Mouse (Mus musculus) activated CD4-positive, CD25-positive, alpha-beta regulatory T cell, adult 4 months (primary cell): ENCODE results near the gene Fndc9. TPM values are rescaled to one million over a fixed set of nuclear protein-coding genes. Genes with fewer than 3 reads are reported as not detected.

Experiments
- ATAC-seq: one replicate; pipeline ENCODE4 v1.8.0; 2017
- polyA plus RNA-seq, 2 experiments: library from polyadenylated mRNA; unstranded; fragments of 100-300 nt; shearing (Covaris generic); gene quantifications; one replicate each; pipeline ENCODE4 v1.2.1; 2017

Gene Fndc9
- polyA plus RNA-seq, 2 experiments from 2014 or later: 0.71 to 0.94 TPM

DNA sequence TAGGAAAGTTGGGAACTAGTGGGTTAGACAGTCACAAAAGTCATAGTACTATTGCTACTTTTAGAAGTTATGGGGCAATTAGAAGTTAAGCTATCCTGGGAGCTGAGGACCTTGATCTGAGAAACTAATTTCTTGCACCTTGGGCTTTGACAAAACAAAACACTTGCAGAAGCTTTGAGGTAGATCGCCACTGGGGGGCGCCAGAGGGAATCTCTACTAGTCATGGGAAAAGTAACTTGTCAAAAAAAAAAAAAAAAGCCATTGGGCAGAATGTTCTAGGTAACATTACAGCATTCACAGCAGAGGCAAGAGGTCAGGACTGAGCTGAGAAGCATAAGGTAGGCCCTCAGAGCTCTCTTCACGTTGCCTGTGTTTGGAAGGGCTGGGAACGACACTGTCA is 1.6 kb downstream of the Fndc9 start:
- ATAC-seq: peak; percentile 32

GRCm38 (mm10) chr11:46241150-46241673 is 5.9 kb downstream of the Fndc9 start:
- no peak for ATAC-seq

GRCm38 (mm10) chr11:46241985-46242384 is 6.7 kb downstream of the Fndc9 start:
- no peak for ATAC-seq

DNA sequence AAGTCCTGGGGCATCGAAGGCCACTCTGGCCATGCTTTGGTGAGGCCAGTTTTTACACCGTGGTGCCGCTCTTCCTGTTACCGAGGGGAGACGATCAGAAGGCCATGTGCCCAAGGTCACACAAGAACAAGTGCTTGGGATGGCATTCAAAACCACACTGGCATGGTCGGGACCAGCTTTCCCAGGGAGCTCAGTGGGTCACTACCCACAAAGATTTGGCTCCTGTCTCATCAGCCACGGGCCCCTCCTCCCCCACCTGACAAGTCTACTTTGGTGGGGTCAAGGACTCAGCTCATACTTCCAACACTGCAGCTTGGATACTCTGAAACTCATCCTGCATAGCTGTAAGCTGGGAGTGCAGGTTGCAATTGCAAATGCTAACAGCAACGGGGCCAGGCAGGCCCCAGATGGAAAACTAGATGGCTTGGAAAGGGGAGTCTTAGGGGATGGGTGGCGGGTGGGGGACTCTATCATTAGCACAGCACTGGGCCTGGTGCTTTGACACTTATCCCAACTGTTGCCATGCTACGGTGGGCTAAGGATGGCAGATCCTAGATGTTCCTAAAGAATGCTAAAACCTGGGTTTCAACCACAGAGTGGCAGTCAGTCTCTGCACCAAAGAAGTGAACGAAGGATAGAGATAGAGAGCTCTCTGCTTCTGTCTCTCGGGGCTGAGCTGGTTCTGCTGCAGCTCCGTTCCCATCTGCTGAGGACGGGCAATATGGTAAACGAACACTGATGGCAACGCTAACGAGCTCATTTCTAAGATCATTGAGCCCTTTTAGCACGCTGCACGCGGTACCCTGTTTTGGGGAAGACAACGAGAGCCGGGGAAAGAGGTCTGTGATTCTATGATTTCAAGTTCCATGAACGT is 9.6 kb downstream of the Fndc9 start:
- ATAC-seq: no peak

DNA sequence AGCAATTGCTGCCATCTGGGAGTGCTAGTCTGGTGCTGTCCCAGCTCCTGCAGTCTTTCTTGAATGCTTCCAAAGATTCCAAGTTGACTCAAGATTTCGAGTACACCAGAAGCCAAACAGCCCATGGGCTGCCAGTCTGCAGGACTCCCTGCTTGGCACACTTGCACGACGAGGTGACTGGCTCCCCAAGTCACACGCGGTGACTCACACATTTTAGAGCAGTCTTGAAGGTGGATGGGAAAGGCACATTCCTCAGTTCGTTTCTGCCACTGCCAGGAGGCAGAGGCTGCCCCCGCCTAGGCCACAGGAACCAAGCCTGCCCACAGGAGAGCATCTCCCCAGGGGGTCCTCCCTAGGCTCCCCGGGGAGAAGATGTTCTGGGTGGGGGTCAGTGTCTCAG is 10.6 kb downstream of the Fndc9 start:
- ATAC-seq: no peak

DNA sequence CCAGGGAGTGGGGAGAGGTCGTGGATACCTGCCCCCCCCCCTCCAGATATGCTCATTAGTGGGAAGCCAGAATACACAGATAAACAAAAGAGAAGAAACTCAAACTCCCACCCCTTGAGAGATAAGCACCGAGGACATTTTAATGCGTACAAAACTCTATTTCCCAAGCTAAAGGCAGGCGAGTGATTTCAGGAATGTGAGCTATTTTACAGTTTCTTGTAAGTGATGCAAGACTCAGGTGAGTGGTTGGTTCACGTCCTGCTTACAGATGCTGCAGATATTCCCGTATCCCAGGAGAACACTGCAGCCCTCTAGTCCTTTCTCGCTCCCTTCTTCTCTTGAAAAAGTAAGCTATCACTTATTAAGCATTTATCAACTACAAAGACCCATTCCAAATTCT is 11.1 kb downstream of the Fndc9 start:
- no peak for ATAC-seq

- no peak for ATAC-seq
Observed at GRCm38 (mm10) chr11:46248352-46248751, 13.0 kb downstream of the Fndc9 start.

GRCm38 (mm10) chr11:46251994-46252393 is 16.7 kb downstream of the Fndc9 start:
- peak; percentile 54 for ATAC-seq

DNA sequence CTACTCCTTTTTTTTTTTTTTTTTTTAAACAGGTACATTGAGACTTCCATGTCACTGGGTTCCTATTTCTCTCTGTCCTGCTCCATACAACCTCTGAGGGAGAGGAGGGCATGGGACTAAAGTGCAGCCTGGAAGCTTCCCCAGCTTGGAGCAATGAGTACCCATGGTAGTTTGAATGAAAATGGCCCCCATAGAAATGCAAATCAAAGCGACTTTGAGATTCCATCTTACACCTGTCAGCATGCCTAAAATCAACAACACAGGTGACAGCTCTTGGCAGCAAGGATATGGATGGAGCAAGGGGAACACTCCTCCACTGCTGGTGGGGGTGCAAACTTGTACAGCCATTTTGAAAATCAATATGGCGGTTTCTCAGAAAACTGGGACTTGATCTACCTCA is 20.0 kb downstream of the Fndc9 start:
- ATAC-seq: no peak

GRCm38 (mm10) chr11:46258207-46258606 is 22.9 kb downstream of the Fndc9 start:
- no peak for ATAC-seq

GRCm38 (mm10) chr11:46258749-46259148 is 23.4 kb downstream of the Fndc9 start:
- no peak for ATAC-seq

DNA sequence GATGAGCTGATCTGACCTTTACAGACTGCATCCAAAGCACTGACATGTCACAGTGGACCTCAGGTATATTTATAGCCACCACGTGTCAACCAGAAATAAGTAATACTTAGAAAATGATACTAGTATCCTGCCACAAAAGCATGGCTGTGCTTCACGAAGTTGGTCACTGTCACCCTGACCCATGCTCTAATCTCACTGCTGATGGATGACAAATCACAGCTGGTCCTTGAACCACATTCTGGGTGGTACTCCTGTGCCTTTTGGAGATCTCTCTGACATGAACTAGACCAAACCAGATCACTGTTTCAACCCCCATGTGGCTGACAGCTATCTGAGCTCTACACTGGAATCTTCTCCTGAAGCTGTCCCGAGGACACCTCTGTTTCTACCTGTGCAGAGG is 27.5 kb downstream of the Fndc9 start:
- no peak for ATAC-seq

- no peak for ATAC-seq
Observed at GRCm38 (mm10) chr11:46263291-46263690, 28.0 kb downstream of the Fndc9 start.

DNA sequence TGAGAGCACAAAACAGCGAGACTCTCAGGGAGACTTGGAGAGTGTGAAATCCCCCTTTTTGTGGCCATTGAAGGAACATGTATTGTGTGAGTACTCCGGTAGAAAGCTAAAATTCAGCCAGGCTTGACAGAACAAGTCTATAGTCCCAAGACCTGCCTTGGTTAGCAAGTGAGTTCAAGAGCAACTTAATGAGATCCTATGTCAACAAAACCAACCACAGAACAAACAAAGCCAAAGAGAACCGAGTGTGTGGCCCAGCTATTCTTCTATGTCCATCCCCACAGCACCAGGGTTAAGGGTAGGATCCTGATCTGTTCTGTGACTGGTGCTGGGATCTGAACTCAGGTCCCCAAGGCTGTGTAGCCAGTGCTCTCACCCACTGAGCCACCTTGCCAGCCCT is 29.3 kb downstream of the Fndc9 start:
- no peak for ATAC-seq

DNA sequence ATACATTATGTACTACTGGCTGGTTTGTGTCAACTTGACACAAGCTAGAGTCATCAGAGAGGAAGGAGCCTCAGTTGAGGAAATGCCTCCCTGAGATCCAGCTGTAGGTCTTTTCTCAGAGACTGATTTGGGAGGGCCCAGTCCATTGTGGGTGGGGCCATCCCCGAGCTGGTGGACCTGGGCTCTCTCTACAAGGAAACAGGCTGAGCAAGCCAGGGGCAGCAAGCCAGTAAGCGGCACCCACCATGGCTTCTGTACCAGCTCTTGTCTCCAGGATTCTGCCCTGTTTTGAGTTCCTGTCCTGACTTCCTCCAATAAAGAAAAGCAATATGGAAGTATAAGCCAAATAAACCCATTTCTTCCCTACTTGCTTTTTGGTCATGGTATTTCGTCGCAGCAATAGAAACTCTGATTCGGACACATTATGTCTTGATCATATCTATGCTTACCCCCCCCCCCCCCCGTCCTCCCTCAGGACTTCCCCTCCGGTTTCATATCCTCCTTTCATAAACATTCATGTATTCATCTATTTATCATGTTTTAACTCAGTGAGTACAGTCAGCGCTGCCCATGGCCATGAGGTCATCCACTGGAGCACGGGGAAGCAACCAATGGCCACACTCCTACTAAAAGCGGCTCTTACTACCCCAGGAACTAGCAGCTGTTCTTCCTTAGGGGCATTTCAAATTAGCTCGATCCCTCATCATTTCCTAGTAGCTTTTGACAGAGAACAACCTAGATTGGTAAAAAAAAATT is 29.9 kb downstream of the Fndc9 start:
- ATAC-seq: no peak

GRCm38 (mm10) chr11:46268991-46269390 is 33.7 kb downstream of the Fndc9 start:
- ATAC-seq: peak; percentile 72

- ATAC-seq: no peak
Observed at GRCm38 (mm10) chr11:46269391-46269790, 34.1 kb downstream of the Fndc9 start.

GRCm38 (mm10) chr11:46269893-46270292 is 34.6 kb downstream of the Fndc9 start:
- no peak for ATAC-seq

DNA sequence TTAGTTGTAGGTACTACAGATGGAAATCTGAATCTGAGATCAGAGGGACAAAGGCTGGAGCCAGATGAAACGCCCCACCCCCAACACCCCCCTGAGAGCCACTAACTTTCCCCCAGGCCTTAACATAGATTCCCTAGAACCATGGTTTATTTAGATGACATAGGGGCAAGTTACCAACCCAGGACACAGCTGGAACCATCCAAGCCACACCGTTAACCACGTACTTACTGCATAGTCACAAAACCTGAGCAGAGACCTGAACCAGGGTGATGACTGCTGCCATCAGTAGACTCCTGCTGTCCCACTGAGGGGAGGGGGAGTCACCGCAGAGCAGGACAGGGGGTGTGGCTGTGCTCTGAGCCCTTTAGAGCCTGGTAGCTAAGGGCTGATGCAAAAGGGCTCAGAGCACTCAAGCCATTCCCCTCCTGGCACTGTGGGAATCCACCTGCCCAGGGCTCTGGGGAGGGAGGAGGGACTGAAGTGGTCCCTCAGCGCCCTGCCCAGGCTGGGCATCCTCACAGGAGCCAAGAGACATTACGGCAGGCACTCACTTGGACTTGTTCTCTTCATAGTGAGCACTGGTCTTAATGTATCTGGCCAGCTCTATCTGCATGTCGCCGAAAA is 36.8 kb downstream of the Fndc9 start:
- ATAC-seq: no peak

DNA sequence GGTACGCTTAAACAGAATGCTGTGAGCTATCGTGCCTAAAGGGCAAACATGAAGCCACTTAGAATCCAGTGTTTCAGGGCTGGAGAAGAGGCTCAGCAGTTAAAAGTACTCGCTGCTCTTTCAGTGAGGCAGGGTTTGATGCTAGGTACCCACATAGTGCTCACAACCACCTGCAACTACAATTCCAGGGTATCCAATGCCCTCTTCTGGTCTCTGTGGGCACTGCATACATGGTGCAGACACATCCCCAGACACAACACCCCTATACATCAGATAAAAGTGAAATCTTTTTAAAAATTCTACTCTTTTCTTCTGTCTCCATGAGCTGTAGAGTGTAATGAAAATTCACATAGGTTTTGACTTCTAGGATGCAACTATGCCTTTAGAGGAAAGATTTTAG is 38.6 kb downstream of the Fndc9 start:
- no peak for ATAC-seq

DNA sequence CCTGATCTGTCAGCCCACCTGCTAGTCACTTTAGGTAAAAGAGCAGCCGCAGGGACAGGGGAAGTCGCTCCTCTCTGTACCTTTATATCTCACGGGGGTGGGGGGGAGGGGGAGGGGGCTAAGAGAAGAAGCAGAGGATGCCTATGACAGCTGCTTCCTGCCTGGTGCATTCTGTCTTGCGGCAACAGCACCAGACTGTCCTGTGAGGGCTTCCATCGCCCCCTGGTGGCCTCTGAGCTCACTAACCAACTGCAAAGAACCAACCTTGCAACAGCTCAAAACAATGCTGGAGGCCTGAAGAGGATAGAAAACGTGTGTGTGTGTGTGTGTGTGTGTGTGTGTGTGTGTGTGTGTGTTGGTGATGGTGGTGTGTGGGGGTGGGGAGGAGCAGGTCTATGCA is 40.0 kb downstream of the Fndc9 start:
- ATAC-seq: peak; percentile 95

- ATAC-seq: no peak
Observed at GRCm38 (mm10) chr11:46276168-46276567, 40.8 kb downstream of the Fndc9 start.

DNA sequence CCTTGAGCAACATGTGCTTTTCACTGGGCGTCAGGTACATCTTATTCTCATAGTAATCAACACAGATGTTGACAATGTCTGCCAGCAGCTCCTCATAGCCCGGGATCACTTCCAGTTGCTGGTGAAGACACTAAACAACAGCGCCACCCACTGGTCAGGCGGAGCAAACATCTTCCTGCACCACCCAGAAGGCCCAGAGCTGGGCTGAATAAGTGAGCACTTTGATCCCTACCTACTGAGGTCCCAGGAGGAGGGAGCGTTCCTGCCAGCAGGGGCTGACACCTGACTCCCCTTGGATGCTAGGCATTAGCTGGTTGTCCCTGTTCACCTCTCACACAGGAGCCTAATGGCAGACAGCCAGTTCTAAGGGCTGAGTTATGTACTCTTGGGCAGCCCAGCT is 41.4 kb downstream of the Fndc9 start:
- no peak for ATAC-seq
